Mouse (Mus musculus) intestine, embryonic 14.5 days (tissue): Measurements from ENCODE around the gene Gpr176. TPM values are rescaled to one million over a fixed set of nuclear protein-coding genes. Genes with fewer than 3 reads are reported as not detected.

ENCODE experiments used
- ATAC-seq: fragments of 200-750 bp; cut with Nextera tagmentation; replicated peaks from 2 replicates; pipeline ENCODE4 v1.8.0; 2017; ENCODE audit warnings: low read depth, moderate number of reproducible peaks, moderate TSS enrichment, moderate library complexity; ENCODE audit not compliant: low FRiP score, low TSS enrichment
- DNase-seq: peaks from one replicate; pipeline ENCODE4 v3.0.0-alpha.2; 2018; ENCODE audit warnings: low spot score
- H3K27ac ChIP-seq: fragments of 300-500 bp; sonication (generic); 2 replicates; pipeline ENCODE4 v1.5.1; 2014; ENCODE audit warnings: low read depth, mild to moderate bottlenecking, control low read depth
- H3K27me3 ChIP-seq: fragments of 300-500 bp; sonication (generic); replicated peaks from 2 replicates; pipeline ENCODE4 v1.6.1; 2014; ENCODE audit warnings: low read length, control low read depth; ENCODE audit not compliant: control insufficient read depth, insufficient read depth
- H3K36me3 ChIP-seq: fragments of 300-500 bp; sonication (generic); 2 replicates; pipeline ENCODE4 v1.6.1; 2014; ENCODE audit warnings: low read length, control low read depth; ENCODE audit not compliant: control insufficient read depth, insufficient read depth
- H3K4me1 ChIP-seq: fragments of 300-500 bp; sonication (generic); replicated peaks from 2 replicates; pipeline ENCODE4 v1.6.1; 2014; ENCODE audit warnings: low read length, control low read depth, mixed read lengths; ENCODE audit not compliant: control insufficient read depth, insufficient read depth
- H3K4me2 ChIP-seq: fragments of 300-500 bp; sonication (generic); 2 replicates; pipeline ENCODE4 v1.6.1; 2014; ENCODE audit warnings: low read length
- H3K4me3 ChIP-seq: fragments of 300-500 bp; sonication (generic); 2 replicates; pipeline ENCODE4 v1.5.1; 2014; ENCODE audit warnings: low read depth, low read length, control low read depth, mixed read lengths
- H3K9ac ChIP-seq: fragments of 300-500 bp; sonication (generic); 2 replicates; pipeline ENCODE4 v1.6.1; 2014; ENCODE audit warnings: mild to moderate bottlenecking, low read length
- H3K9me3 ChIP-seq: fragments of 300-500 bp; sonication (generic); 2 replicates; pipeline ENCODE4 v1.6.1; 2016; ENCODE audit warnings: low read length, control low read depth; ENCODE audit not compliant: control insufficient read depth
- WGBS: fragments of 180-500 bp; shearing (Covaris S2); extraction: QIAGEN DNeasy Blood & Tissue Kit; methylation state at CpG from one replicate; pipeline ENCODE4 v1.1.7; 2014; 5-methylcytosine and 5-hydroxymethylcytosine counted together
- polyA plus RNA-seq: library from polyadenylated mRNA; unstranded; fragments of >200 nt; fragmentation: Nextera tagmentation; extraction: Ambion mirVana; gene quantifications from 2 replicates; pipeline ENCODE4 v1.2.1, GENCODE M21; 2014

The Gpr176 gene
- polyA plus RNA-seq, 1 experiment from 2014 or later = 0.30 TPM

- ATAC-seq (no peak), DNase-seq (peak; percentile 48)
- 64% methylated on average over 5 of the region's 5 CpGs for WGBS
- Histone ChIP-seq H3K27ac (no peak overlapping the region), H3K9me3 (no peaks in the 10 kb centered on the region), H3K4me2 (no peak overlapping the region), H3K27me3 (0 out of 2 replicates have a peak, but pooled peaks cover 2% of the 10 kb centered on the region), H3K9ac (no peak overlapping the region), H3K36me3 (no peaks in the 10 kb centered on the region), H3K4me3 (no peak overlapping the region), H3K4me1 (no peaks in the 10 kb centered on the region)
These were observed 10.2 kb upstream of the Gpr176 start for GRCm38 (mm10) chr2:118383387-118383786.

- H3K4me2 ChIP-seq = no peak overlapping the region
These were observed 6.5 kb upstream of the Gpr176 start for GRCm38 (mm10) chr2:118379756-118380155.

DNA sequence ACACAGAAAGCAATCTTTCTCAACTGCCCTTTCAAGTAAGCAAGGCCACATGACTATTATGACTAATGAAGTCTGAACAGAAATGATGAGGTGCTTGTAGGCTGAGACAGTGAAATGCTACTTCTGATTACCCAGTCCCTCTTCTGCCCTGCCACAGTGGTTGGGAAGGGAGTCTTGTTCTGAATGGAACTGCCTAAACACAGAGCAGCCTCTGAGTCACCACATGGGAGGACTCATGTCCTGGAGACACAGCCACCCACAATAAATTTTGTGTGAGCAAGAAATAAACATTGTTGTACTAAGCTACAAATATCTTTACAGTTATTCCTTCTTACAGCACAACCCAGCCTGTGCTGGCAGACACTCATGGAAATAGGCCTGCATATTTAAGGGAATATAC, 2.7 kb upstream of the Gpr176 start:
- ATAC-seq (no peak), DNase-seq (no peak)
- H3K4me2 ChIP-seq = no peak overlapping the region
- H3K36me3 ChIP-seq = no peaks in the 10 kb centered on the region
- H3K27ac ChIP-seq = no peak overlapping the region
- no peak overlapping the region for H3K9ac ChIP-seq
- no peaks in the 10 kb centered on the region for H3K9me3 ChIP-seq
- no peaks in the 10 kb centered on the region; the same call in none of the 2 replicates for H3K4me1 ChIP-seq
- peaks cover 27% of the 10 kb centered on the region for H3K27me3 ChIP-seq
- no peak overlapping the region for H3K4me3 ChIP-seq

More at GRCm38 (mm10) chr2:118379756-118380155, 6.5 kb upstream of the Gpr176 start:
- Histone ChIP-seq H3K4me3 (no peak overlapping the region), H3K36me3 (no peaks in the 10 kb centered on the region), H3K4me1 (no peaks in the 10 kb centered on the region), H3K9me3 (no peaks in the 10 kb centered on the region), H3K9ac (no peak overlapping the region), H3K27ac (no peak overlapping the region), H3K27me3 (0 out of 2 replicates have a peak, but pooled peaks cover 2% of the 10 kb centered on the region)
- DNase-seq (peak; percentile 13), ATAC-seq (no peak)
- WGBS = 76% methylated on average over 1 of the region's 1 CpGs

DNA sequence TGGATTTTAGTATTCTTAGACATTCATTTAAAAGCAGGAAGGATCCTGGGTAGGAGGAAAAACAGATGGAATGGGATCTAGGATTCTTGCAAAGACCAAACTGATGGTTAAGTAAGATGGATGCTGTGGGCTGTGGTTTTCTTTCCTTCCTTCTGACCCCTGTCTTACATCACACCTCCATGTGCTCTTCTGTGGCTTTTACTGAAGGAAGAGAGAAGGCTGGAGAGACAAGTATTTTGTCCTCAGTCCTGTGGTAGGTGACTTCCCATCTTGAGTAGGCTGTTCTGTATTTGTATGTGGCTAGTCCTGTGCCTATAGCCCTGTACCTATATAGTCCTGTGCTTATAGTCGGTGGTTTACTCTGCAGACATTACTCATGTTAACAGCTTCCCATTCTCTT, 2.3 kb upstream of the Gpr176 start:
- Histone ChIP-seq H3K4me3 (no peak overlapping the region), H3K27ac (no peak overlapping the region), H3K9ac (no peak overlapping the region), H3K36me3 (no peaks in the 10 kb centered on the region), H3K27me3 (peaks cover 31% of the 10 kb centered on the region), H3K4me1 (no peaks in the 10 kb centered on the region; the same call in none of the 2 replicates), H3K4me2 (no peak overlapping the region), H3K9me3 (no peaks in the 10 kb centered on the region)
- ATAC-seq (no peak), DNase-seq (peak; percentile 18)
- WGBS = 81% methylated on average over 1 of the region's 1 CpGs

- 3% methylated on average over 43 of the region's 43 CpGs for WGBS
- H3K36me3 ChIP-seq = no peaks in the 10 kb centered on the region
- H3K9me3 ChIP-seq = no peaks in the 10 kb centered on the region
- ATAC-seq (peak; percentile 89), DNase-seq (peak; percentile 89)
- H3K4me3 ChIP-seq = peak overlapping the region; percentile 46
- peak overlapping the region; percentile 100 for H3K4me2 ChIP-seq
- no peak overlapping the region for H3K27ac ChIP-seq
- H3K4me1 ChIP-seq = no peaks in the 10 kb centered on the region; the same call in none of the 2 replicates
- H3K27me3 ChIP-seq = peaks cover 33% of the 10 kb centered on the region
- peak overlapping the region; percentile 47 for H3K9ac ChIP-seq
These were observed 507 bp upstream of the Gpr176 start for GRCm38 (mm10) chr2:118373572-118374279.

- WGBS = 5% methylated on average over 11 of the region's 11 CpGs
- Histone ChIP-seq H3K27me3 (peaks cover 33% of the 10 kb centered on the region), H3K4me2 (peak overlapping the region; percentile 100), H3K4me1 (no peaks in the 10 kb centered on the region; the same call in none of the 2 replicates), H3K27ac (no peak overlapping the region), H3K9me3 (no peaks in the 10 kb centered on the region), H3K36me3 (no peaks in the 10 kb centered on the region), H3K4me3 (peak overlapping the region; percentile 46), H3K9ac (no peak overlapping the region)
- DNase-seq (no peak), ATAC-seq (peak; percentile 30; the same call in 1 of the 2 replicates)
These were observed 688 bp downstream of the Gpr176 start for GRCm38 (mm10) chr2:118372561-118372900.

GRCm38 (mm10) chr2:118371841-118372240, 1.4 kb downstream of the Gpr176 start:
- no peaks in the 10 kb centered on the region; the same call in none of the 2 replicates for H3K4me1 ChIP-seq
- H3K36me3 ChIP-seq = no peaks in the 10 kb centered on the region
- H3K27ac ChIP-seq = no peak overlapping the region
- no peak overlapping the region for H3K4me2 ChIP-seq
- ATAC-seq = no peak
- peaks cover 33% of the 10 kb centered on the region for H3K27me3 ChIP-seq
- H3K4me3 ChIP-seq = no peak overlapping the region
- no peak overlapping the region for H3K9ac ChIP-seq
- 53% methylated on average over 1 of the region's 1 CpGs for WGBS
- DNase-seq = no peak
- no peaks in the 10 kb centered on the region for H3K9me3 ChIP-seq

DNA sequence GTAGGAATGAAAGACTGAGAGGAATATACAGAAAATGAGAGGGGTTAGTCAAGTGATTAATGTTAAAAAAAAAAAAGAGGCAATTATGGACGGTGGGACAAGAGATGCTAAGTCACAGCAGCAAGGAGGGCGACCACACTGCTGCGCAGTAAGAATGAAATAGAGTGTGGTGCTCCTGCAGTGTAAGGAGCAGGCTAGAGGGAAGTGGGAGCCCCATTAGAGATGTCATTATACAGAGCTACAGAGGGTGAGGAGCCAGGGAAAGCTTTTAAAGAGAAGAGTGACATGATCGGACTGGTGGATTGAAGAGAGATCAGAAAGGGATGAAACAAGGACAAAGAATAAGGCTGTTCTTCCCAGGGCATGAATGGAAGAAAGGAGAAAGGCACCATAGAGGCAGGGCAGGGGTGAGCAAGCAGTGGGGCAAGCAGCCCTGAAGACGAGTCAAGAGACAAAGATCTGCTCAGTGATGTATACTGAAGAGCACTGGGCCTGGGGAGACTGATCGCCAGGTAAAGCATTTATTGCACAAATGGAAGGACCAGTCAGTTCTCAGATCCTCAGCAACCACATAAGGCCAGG, 18.0 kb downstream of the Gpr176 start:
- H3K36me3 ChIP-seq = no peaks in the 10 kb centered on the region
- no peak overlapping the region for H3K9ac ChIP-seq
- DNase-seq (no peak), ATAC-seq (no peak)
- no peak overlapping the region for H3K4me2 ChIP-seq
- H3K4me3 ChIP-seq = no peak overlapping the region
- no peaks in the 10 kb centered on the region for H3K27me3 ChIP-seq
- no peak overlapping the region for H3K27ac ChIP-seq
- no peaks in the 10 kb centered on the region for H3K9me3 ChIP-seq
- 79% methylated on average over 6 of the region's 6 CpGs for WGBS
- no peaks in the 10 kb centered on the region for H3K4me1 ChIP-seq
